28 mouse cellular contexts compared by ENCODE assay signal in the genomic region with DNA sequence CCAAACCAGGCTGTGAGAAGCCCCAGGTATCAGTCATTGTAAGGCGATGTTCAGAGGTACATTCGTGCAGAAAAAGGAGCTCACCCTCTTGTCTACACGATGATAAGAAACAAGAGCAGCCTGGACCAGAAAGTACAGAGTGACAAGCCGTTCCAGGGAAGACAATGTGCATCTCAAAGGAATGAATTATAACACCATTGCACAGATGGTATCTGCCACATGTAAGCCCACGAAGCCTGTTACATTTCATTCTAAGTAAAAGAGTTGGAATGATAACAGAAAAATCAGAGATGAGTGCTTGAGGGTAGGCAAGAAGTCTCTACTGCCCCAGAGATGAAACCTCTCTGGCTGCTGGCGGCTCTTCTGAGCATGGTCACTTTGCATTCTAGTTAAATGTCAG.
DNase-seq lines count a peak whose midpoint lies in the region; TF ChIP-seq lines count a peak whose summit lies in the region.
"Had no signal": no experiment of that assay in that cellular context is flagged by ENCODE, and none has a peak within 500 bp of the region (broad histone marks: within the 10 kb centered on the region; RNA-seq: fewer than 3 reads in every experiment).

No protein-coding gene starts in this region.

- DNase-seq in frontal cortex, adult 2 months (ENCODE audit: extremely low spot score in 1 of 2, low spot score in 1 of 2): peak; percentile 26 to 51
- no peak for DNase-seq in frontal cortex, postnatal 14 days (ENCODE audit: low spot score in 2 of 2)
- DNase-seq in left cerebral cortex, postnatal 14 days (ENCODE audit: low spot score in 2 of 2): peak; percentile 12 to 33
- DNase-seq in left cerebral cortex, adult 2 months (ENCODE audit: extremely low spot score in 1 of 2, low spot score in 2 of 2): no peak
- peak; percentile 42 for DNase-seq in brain, embryonic 14.5 days (ENCODE audit: low read depth)
- DNase-seq in layer of hippocampus, postnatal 36 days: peak; percentile 24 to 35
- DNase-seq in cerebellum, postnatal 14 days: no peak
- DNase-seq: adrenal gland, postnatal 25 days; B cell, adult 2 months; cerebellum, adult 8-10 months; cerebellum, postnatal 36 days; gastrocnemius, postnatal 10 days; heart, postnatal 10 days; kidney, adult 11 months; kidney, postnatal 14 days; liver, embryonic 13.5 days; lung, adult 18-20 months; lung, postnatal 4 days; thymus, postnatal 14 days had no signal

- intact Hi-C loops in left cerebral cortex, postnatal 14 days (cut with DNase I): no loop called here
- intact Hi-C loops in left cerebral cortex, adult 2 months (cut with DNase I): no loop called here

- TF ChIP-seq POLR2A in brain, embryonic 14.5 days (IDR thresholded peaks at IDR 0.05; ENCODE audit: borderline replicate concordance, extremely low read depth, insufficient read depth, insufficient read length, poor library complexity, severe bottlenecking): no peak

- no peak for TF ChIP-seq CTCF in left cerebral cortex, adult 2 months (IDR thresholded peaks at IDR 0.05)
- TF ChIP-seq CTCF in brain, embryonic 14.5 days (IDR thresholded peaks at IDR 0.05; ENCODE audit: borderline replicate concordance, extremely low read depth, insufficient read depth, insufficient read length): no peak

- H3K4me3 ChIP-seq in left cerebral cortex, adult 2 months: no peak overlapping the region
- H3K4me3 ChIP-seq: heart, embryonic 13.5 days; hindbrain, embryonic 15.5 days; limb, embryonic 10.5 days; limb, embryonic 15.5 days; liver, embryonic 13.5 days; megakaryocyte, embryonic 14.5 days; midbrain, embryonic 12.5 days; myocyte; neural tube, embryonic 12.5 days; stomach, embryonic 15.5 days had no signal

- H3K27ac ChIP-seq in left cerebral cortex, adult 2 months: no peak overlapping the region
- H3K27ac ChIP-seq: heart, embryonic 13.5 days; hindbrain, embryonic 15.5 days; limb, embryonic 10.5 days; limb, embryonic 15.5 days; liver, embryonic 13.5 days; midbrain, embryonic 12.5 days; neural tube, embryonic 12.5 days; stomach, embryonic 15.5 days had no signal

Comparison
In these comparisons a context has a peak if more than half of its experiments do, and no peak if none do; other contexts are left out.
1. DNase-seq: peak in frontal cortex, adult 2 months (2 of 2), left cerebral cortex, postnatal 14 days (2 of 2), brain, embryonic 14.5 days (single experiment) and layer of hippocampus, postnatal 36 days (2 of 2); none in frontal cortex, postnatal 14 days (0 of 2), left cerebral cortex, adult 2 months (0 of 2) and cerebellum, postnatal 14 days (0 of 2).